Mouse (Mus musculus) liver, embryonic 14.5 days (tissue): ENCODE data around the gene St6galnac3.

Experiments
- CTCF ChIP-seq: IDR thresholded peaks from 2 replicates; pipeline ENCODE4 v1.5.1; 2016; ENCODE audit warnings: antibody characterized with exemption, low read depth, control low read depth
- EP300 ChIP-seq: IDR thresholded peaks from 2 replicates; pipeline ENCODE4 v1.6.1; 2016; ENCODE audit warnings: antibody characterized with exemption, low read depth

- TF ChIP-seq EP300 (no peak), CTCF (no peak)
These were observed 446.7 kb downstream of the St6galnac3 start for GRCm38 (mm10) chr3:153278249-153278648.
